Mouse (Mus musculus): ENCODE results near the gene Rftn2.

- TF ChIP-seq CTCF (IDR thresholded peaks at IDR 0.05; ENCODE audit: extremely low read depth, insufficient read depth, insufficient read length, insufficient replicate concordance) (no peak), POLR2A (IDR thresholded peaks at IDR 0.05; ENCODE audit: low read depth, low read length) (no peak)
These were observed 92.3 kb downstream of the Rftn2 start for GRCm38 (mm10) chr1:55134301-55134700.
